Mouse (Mus musculus) cerebellum, adult 11-12 months (tissue): ENCODE measurements at regions not wholly inside any gene's neighbourhood (a gene's known extent, or its start where the extent isn't known, plus 50 kb on each side); places are given as distances from the start of the nearest gene placed in this dataset.
A peak's percentile ranks its signal among the peaks of the same experiment; 100 is the strongest.

Experiments
- DNase-seq: peaks from one replicate; pipeline ENCODE4 v3.0.0; 2022

DNA sequence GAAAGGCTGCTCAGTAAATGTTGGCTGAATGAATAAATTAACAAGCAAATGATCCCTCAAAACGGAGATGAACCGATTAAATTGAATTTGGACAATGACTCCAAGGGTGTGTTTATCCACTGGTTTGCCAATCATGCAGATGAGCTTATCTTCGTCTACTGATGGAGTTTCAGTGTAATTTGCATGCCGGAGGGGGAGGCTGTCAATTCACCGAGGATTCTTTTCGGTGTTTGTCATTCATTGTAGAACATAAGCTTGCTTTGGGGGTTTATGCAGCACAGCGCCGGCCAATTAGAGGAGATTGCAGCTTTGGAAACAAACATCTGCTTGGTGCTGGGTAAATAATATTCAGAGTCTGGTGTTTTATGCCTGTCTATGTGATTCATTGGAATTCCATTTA, 132.7 kb downstream of the Otoa start:
- DNase-seq: no peak

GRCm38 (mm10) chr7:121215032-121215431, 133.6 kb downstream of the Otoa start:
- no peak for DNase-seq

GRCm38 (mm10) chr7:121215735-121216134, 134.3 kb downstream of the Otoa start:
- no peak for DNase-seq

GRCm38 (mm10) chr7:121218031-121218430, 136.6 kb downstream of the Otoa start:
- no peak for DNase-seq

DNA sequence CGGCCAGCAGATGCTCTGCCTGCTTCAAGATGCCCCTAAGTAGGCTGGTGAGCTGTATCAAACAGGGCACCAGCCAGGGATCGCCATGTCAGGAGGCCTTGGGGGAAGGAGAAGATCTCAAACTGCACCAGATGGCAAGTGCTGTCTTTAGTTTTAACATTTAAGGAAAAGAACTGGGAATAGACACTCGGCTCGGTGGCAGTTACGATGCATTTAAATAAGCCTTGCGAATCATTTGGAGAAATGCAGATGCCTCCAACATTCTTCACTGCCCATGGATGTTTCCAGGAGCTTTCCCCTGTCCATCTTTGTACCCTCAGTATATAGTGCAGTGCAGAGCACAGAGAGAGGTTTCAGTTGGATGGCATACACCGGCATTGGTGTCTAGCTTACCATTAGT, 139.7 kb downstream of the Otoa start:
- DNase-seq: no peak

DNA sequence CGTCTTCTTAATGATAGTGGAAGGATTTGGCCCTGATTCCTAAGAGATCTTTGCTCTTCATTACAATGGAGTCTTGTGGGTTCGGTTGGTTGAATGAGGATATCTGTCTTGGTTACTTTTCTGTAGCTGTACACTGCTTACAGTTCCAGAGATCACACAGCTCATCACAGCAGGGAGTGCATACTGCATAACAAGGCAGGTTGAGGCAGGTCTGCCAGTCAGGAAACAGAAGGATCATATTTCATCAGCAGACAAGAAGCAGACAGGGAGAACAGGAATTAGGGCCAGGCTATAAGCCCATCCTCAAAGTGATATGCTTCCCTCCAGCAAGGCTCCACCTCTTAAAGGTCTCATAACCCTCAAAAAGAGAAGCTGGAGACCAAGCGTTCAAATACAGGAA, 150.4 kb downstream of the Otoa start:
- DNase-seq: no peak

- DNase-seq: no peak
These were observed 153.4 kb downstream of the Otoa start for GRCm38 (mm10) chr7:121234831-121235230.

- DNase-seq: no peak
These were observed 151.9 kb upstream of the Hs3st2 start for GRCm38 (mm10) chr7:121239731-121240130.

DNA sequence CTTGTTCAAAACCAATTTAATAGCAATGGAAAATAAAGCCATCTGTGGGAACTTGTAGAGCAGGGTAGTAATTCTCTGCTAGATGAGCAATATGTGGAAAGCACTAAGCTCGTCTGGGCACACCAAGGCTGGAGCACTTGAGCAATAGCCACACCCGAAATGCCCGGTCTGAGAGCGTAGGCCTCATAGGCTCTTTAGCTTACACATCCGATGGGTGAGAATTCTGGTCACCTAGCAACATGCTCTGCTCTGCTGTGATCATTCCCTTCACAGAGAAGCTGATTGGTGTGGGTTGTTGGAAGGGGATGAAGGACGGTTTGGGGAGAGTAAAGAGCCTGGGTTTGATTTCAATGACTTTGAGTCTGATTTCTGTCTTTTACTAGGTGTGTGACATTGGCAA, 143.8 kb upstream of the Hs3st2 start:
- no peak for DNase-seq

DNA sequence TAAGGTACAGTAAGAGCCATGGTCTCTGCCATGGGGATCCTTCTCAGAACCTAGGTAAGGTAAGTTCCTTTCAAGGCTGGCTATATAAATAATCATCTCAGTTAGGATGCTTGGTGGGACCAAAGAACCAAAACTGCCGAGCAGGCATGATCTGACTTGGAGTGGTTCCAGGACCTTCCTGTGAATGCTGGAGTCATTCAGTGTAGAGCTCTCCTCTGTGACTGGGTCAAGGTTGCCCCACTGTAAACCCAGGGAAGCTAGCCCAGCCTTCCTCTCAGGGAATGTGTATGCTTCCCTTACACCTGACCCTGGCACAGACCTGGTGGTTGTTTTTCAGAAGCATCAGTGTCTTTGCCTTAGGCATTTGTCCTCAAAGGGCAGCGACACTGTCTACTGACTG, 134.2 kb upstream of the Hs3st2 start:
- DNase-seq: no peak

- no peak for DNase-seq
These were observed 132.7 kb upstream of the Hs3st2 start for GRCm38 (mm10) chr7:121258826-121259496.

DNA sequence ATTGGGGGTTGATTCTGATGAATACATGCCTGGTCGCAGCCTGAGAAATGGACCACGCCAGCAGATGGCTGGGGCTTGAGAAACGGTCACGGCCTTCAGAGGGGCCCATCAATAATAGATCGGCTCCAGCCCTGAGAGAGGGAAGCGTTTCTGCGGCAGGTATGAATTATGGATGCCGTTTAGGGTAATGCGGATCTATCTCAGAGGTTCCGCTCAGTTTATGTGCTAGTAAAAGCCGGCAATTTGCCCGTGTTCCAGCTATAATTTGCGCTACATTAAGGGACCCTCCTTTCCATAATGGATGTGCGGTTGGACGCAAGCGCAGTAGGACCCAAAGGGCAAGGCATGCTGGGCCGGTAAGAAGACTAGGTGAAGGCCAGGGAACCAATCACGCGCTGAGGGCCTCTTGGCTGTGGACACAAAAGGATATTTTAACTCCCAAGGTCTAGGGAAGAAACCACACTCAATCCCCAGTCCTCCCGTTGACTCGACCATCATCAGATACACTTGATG, 132.1 kb upstream of the Hs3st2 start:
- no peak for DNase-seq

DNA sequence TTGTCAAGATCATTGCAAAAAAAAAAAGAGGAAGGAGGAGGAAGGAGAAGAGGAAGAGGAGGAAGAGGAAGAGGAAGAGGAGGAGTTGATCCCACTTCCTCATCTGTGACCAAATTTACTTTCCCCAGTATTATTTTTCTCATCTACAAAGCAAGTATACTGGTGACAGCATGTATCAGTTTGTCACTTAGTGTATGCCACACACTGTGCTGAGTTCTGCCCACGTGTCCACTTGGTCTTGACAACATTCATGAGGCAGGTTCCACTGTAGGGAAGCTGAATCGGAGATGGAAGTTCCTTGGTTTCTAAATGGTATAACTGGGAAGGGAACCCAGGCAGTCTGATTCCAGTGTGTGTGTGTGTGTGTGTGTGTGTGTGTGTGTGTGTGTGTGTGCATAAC, 122.3 kb upstream of the Hs3st2 start:
- no peak for DNase-seq

- DNase-seq: no peak
These were observed 111.1 kb upstream of the Hs3st2 start for GRCm38 (mm10) chr7:121280597-121280996.

- DNase-seq: no peak
These were observed 109.5 kb upstream of the Hs3st2 start for GRCm38 (mm10) chr7:121282154-121282553.

GRCm38 (mm10) chr7:121289737-121290136, 101.9 kb upstream of the Hs3st2 start:
- no peak for DNase-seq

GRCm38 (mm10) chr7:121296151-121296695, 95.4 kb upstream of the Hs3st2 start:
- no peak for DNase-seq

- peak; percentile 2 for DNase-seq
These were observed 78.6 kb upstream of the Hs3st2 start for GRCm38 (mm10) chr7:121312961-121313587.

DNA sequence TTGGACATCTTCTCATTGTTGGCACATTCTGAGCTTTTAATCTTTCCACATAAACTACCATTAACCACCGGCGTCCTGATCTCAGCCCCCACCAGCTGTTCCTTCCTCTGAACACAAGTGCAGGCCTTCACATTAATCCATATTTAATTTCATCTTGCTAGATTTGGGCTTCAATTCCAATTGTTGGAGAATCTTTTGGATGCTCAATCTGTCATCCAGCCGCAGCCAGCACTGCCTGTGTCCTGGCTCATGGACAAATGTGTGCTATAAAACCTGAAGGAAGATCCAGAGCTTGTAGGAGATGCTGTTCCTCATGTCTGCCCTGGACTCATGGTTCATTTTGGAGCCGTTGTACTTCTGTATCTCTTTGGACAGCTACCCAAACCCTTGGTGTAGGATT, 77.1 kb upstream of the Hs3st2 start:
- DNase-seq: no peak

DNA sequence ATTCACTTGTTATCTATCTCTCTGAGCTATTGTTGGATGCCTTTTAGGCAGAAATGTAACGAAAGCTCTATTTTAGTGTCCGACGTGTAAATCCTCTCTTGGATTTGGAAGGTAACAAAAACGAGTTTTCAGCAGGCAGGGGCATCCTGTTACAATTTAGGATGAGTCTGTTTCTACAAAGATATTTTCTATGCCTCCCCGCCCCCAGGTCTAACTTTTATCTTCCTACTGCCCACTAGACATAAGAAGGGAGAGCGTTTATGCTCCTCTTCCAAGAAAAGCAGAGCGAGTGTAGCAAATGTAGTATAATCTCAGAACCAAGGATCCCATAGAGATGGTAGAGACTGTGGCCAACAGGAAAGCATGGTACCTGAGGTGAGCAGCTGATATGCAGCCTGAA, 62.4 kb upstream of the Hs3st2 start:
- no peak for DNase-seq

DNA sequence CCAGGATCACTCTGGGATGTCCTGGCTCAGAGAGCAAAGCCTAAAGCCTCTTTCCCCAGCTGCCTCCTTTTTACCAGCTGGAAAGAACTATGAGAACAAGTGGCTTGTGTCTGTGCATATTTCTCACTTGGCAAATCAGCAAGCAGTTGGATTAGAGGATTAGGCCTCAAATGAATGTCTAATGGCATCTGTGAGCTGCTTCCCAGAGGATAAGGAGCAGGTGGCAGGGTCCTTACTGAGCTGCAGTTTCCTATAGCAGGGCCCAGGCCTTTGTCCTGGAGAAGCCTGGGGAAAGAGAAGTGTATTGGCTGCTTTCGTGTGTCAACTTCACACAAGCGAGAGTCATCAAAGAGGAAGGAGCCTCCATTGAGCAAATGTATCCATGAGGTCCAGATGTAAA, 59.1 kb upstream of the Hs3st2 start:
- no peak for DNase-seq

DNA sequence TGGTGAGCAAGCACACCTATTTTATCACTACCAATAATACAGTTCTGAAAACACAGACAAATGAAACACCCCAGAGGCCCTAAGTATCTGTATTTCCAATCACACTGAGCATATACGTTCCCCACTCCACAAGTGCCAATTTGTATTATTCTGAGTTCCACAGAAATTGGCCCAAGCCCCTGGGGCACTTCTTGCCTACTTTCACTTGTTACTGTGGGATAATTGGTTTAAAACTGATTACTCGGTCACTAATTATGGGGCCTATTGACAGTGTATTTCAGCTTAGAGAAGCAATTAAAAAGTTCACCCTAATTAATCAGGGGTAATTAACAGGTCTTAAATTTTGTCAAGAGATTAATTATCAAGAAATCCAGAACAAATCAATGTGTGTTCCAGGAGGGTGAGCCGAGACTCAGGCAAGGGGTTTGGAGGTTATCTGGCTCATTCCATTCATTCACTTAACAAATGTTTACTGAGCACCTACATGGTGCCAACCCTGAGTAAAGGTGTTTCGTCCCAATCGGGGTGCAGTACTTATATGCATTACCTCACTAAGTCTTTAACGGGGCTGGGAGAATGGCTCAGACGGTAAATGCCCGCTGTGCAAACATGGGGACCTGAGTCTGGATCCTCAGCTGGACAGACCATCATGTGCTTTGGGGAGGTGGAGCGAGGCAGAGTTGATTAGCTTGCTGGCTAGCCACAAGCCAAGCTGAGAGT, 56.1 kb upstream of the Hs3st2 start:
- no peak for DNase-seq

- DNase-seq: no peak
These were observed 51.7 kb upstream of the Hs3st2 start for GRCm38 (mm10) chr7:121339942-121340341.
